Mouse (Mus musculus) lung, adult 2 months (tissue): Measurements from ENCODE around the gene Sumo3. TPM values are rescaled to one million over a fixed set of nuclear protein-coding genes. Genes with fewer than 3 reads are reported as not detected.
A peak's percentile ranks its signal among the peaks of the same experiment; 100 is the strongest.

Experiments
- DNase-seq: peaks from one replicate; pipeline ENCODE4 v3.0.0; 2022
- H3K4me1 ChIP-seq: fragments of 200-500 bp; 2 replicates; pipeline ENCODE4 v1.6.1; 2011; ENCODE audit warnings: low read length; ENCODE audit not compliant: control insufficient read depth, insufficient read depth
- H3K4me3 ChIP-seq: fragments of 200-500 bp; replicated peaks from 2 replicates; pipeline ENCODE3; 2011; ENCODE audit warnings: low read depth, mild to moderate bottlenecking, control low read depth, low read length; ENCODE audit errors: extremely low read depth
- CTCF ChIP-seq: fragments of 200-500 bp; IDR thresholded peaks from 2 replicates; pipeline ENCODE4 v1.5.1; 2011; ENCODE audit warnings: mild to moderate bottlenecking, low read length, control low read depth; ENCODE audit not compliant: insufficient read depth
- POLR2A ChIP-seq: fragments of 200-500 bp; IDR thresholded peaks from 2 replicates; pipeline ENCODE4 v1.6.1; 2011; ENCODE audit warnings: low read depth, mild to moderate bottlenecking, control low read depth, low read length, borderline replicate concordance; ENCODE audit errors: extremely low read depth
- WGBS: fragments of 180-500 bp; shearing (Covaris S2); methylation state at CpG from one replicate; pipeline ENCODE4 v1.1.7; 2018; 5-methylcytosine and 5-hydroxymethylcytosine counted together
- polyA plus RNA-seq: library from polyadenylated mRNA; depleted of rRNA; stranded (reverse); fragments of >200 nt; gene quantifications from 2 replicates; pipeline ENCODE4 v1.2.3, GENCODE M21; 2012

The Sumo3 gene
- polyA plus RNA-seq, 1 experiment, result 261 TPM

DNA sequence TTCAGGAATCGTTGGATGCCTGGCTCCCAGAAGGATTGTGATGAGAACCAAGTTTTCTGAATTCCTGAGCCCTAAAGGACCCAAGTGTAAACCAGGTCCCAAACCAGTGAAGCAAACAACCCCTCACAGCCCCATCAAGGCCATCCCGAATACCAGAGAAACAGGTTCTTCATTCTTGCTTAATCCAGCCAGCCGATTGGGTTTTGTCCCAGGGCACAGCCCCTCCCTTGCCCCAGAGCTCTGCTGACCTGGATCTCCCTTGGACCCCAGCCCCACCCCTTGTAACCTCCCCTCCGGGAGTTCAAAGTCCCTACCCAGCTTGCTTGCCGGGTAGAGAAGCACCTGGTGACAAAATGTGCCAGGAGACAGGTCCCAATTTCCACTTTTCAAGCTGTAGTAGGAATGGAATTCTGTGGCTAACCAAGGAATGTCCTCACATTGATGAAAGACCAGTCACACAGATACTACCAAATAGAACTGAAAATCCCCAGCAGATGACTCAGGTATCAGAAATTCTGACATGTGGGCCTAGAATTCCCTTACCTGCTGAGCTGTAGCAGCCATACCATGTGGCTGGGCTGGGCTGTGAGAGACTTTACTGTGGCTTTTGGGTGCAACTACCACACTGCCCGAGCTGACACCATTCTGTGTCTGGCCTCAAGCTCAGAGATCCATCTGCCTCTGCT lies 35.8 kb upstream of the Sumo3 start:
- no peak for DNase-seq
- 39% methylated on average over 6 of the region's 6 CpGs for WGBS
- TF ChIP-seq CTCF, result no peak
- TF ChIP-seq POLR2A, result no peak
- H3K4me3 ChIP-seq, result no peak overlapping the region
- no peaks in the 10 kb centered on the region for H3K4me1 ChIP-seq

DNA sequence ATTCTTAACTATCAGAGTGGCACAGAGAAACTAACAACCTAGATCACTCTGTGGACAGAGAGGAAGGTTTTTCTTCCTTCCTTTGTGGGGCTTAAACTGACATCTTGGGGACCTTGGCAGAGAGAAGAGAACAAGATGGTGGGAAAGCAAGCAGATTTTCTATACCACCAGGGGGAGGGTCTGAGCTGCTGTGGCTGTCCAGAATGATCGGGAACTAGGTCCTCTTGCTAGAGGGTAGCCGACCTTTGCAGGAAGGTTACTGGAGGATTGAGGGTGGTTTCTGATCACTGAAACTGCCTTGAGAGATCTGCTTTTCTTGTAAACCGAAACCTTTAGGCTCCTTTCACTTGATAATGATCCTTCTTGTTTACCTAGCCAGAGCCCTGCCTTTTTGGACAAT lies 33.7 kb upstream of the Sumo3 start:
- Histone ChIP-seq H3K4me1 (no peaks in the 10 kb centered on the region), H3K4me3 (no peak overlapping the region)
- TF ChIP-seq CTCF (peak; percentile 37; the same call in 1 of the 2 replicates), POLR2A (no peak)
- WGBS, result 15% methylated on average over 3 of the region's 3 CpGs
- no peak for DNase-seq

GRCm38 (mm10) chr10:77573162-77573561 lies 32.7 kb upstream of the Sumo3 start:
- 61% methylated on average over 1 of the region's 1 CpGs for WGBS
- no peak for DNase-seq
- Histone ChIP-seq H3K4me3 (no peak overlapping the region), H3K4me1 (no peaks in the 10 kb centered on the region)
- TF ChIP-seq POLR2A (no peak), CTCF (no peak)

- DNase-seq, result no peak
- 56% methylated on average over 10 of the region's 10 CpGs for WGBS
- no peak for TF ChIP-seq POLR2A
- TF ChIP-seq CTCF, result no peak
These were observed 25.6 kb upstream of the Sumo3 start for GRCm38 (mm10) chr10:77580027-77580920.

GRCm38 (mm10) chr10:77581023-77581407 lies 24.9 kb upstream of the Sumo3 start:
- H3K4me3 ChIP-seq, result peak overlapping the region; percentile 53
- 5% methylated on average over 8 of the region's 8 CpGs for WGBS
- TF ChIP-seq CTCF (no peak), POLR2A (no peak)
- peaks cover 23% of the 10 kb centered on the region for H3K4me1 ChIP-seq
- DNase-seq, result no peak

More at GRCm38 (mm10) chr10:77580027-77580920, 25.6 kb upstream of the Sumo3 start:
- H3K4me3 ChIP-seq, result no peak overlapping the region
- peaks cover 19% of the 10 kb centered on the region for H3K4me1 ChIP-seq

- Histone ChIP-seq H3K4me3 (peak within 1 kb of the TSS; percentile 98), H3K4me1 (peaks cover 25% of the 10 kb centered on the region)
- no peak for TF ChIP-seq CTCF
- TF ChIP-seq POLR2A, result peak; percentile 93
- DNase-seq, result peak; percentile 94
- WGBS, result under 1% methylated on average over 64 of the region's 64 CpGs
These were observed 24.3 kb upstream of the Sumo3 start, which contains the start of gene Pttg1ip for GRCm38 (mm10) chr10:77581408-77582284. TSS of gene Pttg1ip (plus strand) at chr10:77581720.

DNA sequence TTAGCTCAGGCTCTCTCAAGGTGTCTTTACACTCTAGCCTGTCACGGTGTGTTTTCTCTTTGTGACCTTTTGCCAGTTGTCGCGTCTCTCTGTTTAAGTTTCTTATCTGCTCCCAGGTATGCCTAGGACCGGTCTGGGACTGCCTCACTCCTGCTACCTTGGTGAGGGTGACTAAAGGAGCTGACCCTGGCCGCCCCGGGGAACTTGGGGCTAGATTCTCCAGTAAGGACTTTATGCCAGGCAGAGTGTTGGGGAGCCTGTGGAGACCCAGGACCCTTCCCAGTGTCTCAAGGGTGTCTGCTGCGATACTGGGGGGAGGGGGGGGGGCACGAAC lies 23.6 kb upstream of the Sumo3 start:
- no peak for DNase-seq
- peak overlapping the region; percentile 98 for H3K4me3 ChIP-seq
- 5% methylated on average over 8 of the region's 8 CpGs for WGBS
- H3K4me1 ChIP-seq, result peaks cover 29% of the 10 kb centered on the region
- no peak for TF ChIP-seq POLR2A
- no peak for TF ChIP-seq CTCF

DNA sequence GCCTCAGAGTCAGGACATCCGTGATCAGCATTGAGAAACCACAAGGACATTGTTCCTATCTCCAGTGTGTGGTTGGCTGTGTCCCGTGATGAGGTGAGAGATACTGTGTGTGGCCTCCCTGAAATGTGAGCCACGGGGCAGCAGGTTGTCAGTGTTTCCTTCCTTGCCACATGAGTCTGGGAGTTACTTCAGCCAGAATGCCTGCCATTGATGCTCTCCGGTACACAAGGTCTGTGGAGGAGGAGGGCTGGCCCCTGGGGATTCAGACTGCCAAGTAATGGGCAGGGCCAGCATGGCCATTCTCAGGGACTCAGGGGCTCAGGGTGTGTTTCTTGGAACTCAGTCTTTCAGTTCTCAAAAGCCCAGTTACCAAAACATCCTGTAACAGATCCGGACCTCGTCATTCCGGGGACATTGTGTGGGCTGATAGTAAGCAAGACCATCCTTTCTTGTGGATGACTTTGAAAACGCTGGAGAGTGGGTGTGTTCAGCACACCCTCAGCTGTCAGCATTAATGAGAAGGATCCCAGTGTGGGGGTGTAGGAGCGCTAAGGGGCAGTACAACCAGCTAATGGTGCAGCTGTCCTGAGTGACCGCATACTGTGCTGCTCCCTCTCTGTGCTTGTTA lies 22.0 kb upstream of the Sumo3 start:
- no peak for DNase-seq
- Histone ChIP-seq H3K4me3 (peak overlapping the region; percentile 44), H3K4me1 (peaks cover 30% of the 10 kb centered on the region)
- TF ChIP-seq CTCF (no peak), POLR2A (no peak)
- 26% methylated on average over 10 of the region's 10 CpGs for WGBS

DNA sequence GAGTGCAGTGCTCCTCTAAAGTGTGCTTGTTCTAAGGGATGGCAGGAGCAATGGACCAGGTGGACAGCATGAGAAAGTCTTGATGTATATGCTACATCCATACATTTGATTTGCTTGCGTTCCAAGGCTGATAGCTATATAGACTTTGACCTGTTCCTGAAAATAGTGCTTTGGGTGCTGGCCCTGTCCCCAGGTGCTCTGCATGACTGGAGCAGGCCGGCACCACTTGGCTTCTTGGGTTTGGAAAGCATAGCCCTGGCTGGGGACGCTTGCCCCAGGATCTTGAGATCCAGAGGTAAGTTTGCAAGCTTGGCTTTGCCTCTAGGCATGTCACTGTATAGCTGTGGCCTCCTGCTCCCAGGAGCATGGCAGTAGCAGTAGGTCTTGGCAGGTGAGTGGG lies 19.3 kb upstream of the Sumo3 start:
- DNase-seq, result no peak
- H3K4me1 ChIP-seq, result peaks cover 30% of the 10 kb centered on the region
- WGBS, result 80% methylated on average over 3 of the region's 3 CpGs

More for the DNA sequence above, 19.3 kb upstream of the Sumo3 start:
- H3K4me3 ChIP-seq, result no peak overlapping the region
- TF ChIP-seq POLR2A (no peak), CTCF (no peak)
